Mouse (Mus musculus) embryo, embryonic 11.5 days (tissue): ENCODE results near the gene P2rx4.

Source experiments
- DNase-seq: peaks from one replicate; pipeline ENCODE4 v3.0.0-alpha.2; 2012; ENCODE audit warnings: low read depth, low spot score

Gene P2rx4

GRCm38 (mm10) chr5:122703574-122703973 is 3.8 kb upstream of the P2rx4 start:
- no peak for DNase-seq

DNA sequence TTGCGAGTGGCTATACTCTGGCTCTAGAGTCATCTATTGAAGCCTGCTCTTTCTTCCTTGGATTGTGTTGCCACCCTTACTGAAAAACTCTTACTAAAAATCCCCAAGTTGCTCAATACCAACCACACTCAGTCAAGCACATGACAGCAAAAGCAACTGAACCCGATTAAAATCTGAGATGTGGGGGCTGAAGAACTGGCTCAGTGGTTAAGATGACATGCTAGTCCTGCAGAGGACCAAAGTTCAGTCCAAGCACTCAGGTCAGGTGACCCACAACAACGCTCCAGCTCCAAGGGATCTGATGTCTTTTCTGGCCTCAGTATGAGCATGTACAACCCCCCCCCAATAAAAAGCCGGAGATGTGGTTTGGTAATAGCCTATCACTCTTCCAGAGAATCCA is 2.8 kb upstream of the P2rx4 start:
- no peak for DNase-seq

- no peak for DNase-seq
Observed at GRCm38 (mm10) chr5:122705174-122705573, 2.2 kb upstream of the P2rx4 start.

DNA sequence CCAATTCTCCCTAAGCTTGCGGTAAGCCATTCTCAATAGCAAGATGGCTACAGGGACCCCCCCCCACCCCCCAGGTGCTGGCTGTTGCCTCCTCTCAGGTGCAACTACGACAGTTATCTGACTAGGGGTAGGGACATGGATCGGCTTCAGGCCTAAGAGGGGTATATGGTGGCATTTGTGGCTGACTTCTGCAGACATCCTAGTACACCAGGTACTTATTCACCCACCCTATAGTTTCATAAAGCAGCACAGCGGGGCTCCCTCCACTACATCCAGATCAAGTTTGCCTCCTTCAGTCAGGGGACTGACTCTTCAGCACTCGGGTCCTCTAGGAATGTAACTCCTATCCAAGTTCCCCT is 448 bp upstream of the P2rx4 start:
- no peak for DNase-seq

DNA sequence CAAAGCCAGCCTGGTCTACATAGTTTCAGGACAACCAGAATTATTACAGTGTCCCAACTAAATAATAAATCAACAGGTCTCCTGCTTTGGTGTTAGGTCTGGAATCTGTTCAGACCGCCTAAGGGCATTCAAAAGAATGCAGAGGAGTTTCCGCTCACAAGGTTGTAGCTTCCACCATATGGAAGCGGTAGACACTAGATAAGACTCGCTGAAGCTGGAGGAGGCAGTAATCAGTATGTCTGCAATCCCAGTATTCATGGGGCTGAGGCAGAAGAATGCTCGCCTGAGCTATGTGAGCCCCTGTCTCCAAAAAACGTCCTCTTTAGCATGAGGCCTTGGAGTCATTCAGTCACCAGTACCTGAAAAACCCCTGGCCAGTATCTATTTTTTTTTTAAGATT is 1.5 kb downstream of the P2rx4 start:
- DNase-seq: no peak

- DNase-seq: no peak
Observed at GRCm38 (mm10) chr5:122715723-122716122, 8.4 kb downstream of the P2rx4 start.

- no peak for DNase-seq
Observed at GRCm38 (mm10) chr5:122716793-122717192, 9.4 kb downstream of the P2rx4 start.

- no peak for DNase-seq
Observed at GRCm38 (mm10) chr5:122718400-122718799, 11.1 kb downstream of the P2rx4 start.

DNA sequence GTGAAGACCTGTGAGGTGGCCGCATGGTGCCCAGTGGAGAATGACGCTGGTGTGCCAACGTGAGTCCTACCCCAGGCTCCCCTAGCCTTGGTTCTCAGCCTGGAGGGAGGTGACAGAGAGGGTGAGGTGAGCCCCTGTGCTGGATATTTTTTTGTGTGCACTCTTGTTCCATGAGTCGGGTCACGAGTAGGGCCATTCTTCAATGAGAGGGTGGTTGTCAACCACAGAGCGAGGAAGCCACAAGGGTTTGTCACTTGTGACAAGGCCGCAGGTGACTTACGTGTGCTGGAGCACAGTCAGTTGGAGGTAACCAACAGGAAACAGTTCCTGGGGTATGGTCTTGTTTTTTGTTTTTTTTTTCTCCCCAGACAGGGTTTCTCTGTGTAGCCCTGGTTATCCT is 11.8 kb downstream of the P2rx4 start:
- DNase-seq: no peak

DNA sequence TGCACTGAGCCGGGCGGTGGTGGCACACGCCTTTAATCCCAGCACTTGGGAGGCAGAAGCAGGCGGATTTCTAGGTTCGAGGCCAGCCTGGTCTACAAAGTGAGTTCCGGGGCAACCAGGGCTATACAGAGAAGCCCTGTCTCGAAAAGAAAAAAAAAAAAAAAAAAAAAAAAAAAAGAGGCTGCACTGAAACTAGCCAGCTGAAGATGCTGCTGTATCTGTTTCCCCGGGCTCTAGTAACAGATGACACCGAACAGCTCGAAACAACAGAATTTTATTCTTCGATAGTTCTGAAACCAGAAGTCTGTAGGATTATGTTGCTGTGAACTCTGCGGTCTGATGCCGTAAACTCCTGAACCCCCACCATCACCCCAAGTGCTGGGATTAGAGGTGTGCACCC is 18.1 kb downstream of the P2rx4 start:
- DNase-seq: no peak

GRCm38 (mm10) chr5:122726068-122726467 is 18.7 kb downstream of the P2rx4 start:
- peak; percentile 72 for DNase-seq

DNA sequence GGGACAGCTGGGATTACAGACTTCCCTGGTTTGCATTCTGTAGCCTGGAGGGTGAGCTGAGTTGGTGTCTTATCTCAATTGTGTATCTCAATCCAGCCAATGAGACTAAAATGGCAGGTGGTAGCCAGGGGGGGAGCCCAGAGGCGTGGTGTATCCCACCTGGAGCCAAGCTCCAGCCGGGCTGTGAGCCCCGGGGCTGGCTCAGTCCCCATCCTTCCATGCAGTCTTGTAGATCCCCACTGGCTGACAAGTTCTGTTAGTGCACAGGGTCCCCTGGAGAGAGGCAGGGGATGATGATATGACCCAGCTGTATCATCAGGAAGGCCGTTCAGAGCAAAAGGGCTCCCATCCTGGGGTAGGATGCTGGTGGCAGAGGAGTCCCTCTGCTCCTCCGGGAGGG is 19.3 kb downstream of the P2rx4 start:
- no peak for DNase-seq

GRCm38 (mm10) chr5:122727096-122727495 is 19.8 kb downstream of the P2rx4 start:
- no peak for DNase-seq

GRCm38 (mm10) chr5:122730776-122731175 is 23.4 kb downstream of the P2rx4 start:
- DNase-seq: no peak

DNA sequence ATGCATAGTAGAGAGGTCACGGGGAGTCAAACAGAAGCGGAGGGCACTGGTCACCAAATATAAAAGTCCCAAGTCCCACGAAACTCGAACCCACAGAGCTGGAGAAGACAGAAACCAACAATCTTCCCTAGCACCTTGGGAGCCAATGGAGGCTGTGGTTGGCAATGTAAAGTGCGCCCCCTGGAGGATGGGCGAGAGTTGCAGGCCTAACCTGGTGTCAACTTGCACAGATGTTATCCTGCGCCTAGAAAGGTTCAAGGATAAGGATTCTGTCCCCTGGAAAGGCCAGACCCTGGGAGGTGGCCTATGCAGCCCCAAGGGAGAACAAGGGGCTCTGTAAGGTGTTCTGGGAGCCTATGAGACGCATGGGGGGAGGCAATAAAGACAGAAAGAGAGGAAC is 24.0 kb downstream of the P2rx4 start:
- DNase-seq: no peak

DNA sequence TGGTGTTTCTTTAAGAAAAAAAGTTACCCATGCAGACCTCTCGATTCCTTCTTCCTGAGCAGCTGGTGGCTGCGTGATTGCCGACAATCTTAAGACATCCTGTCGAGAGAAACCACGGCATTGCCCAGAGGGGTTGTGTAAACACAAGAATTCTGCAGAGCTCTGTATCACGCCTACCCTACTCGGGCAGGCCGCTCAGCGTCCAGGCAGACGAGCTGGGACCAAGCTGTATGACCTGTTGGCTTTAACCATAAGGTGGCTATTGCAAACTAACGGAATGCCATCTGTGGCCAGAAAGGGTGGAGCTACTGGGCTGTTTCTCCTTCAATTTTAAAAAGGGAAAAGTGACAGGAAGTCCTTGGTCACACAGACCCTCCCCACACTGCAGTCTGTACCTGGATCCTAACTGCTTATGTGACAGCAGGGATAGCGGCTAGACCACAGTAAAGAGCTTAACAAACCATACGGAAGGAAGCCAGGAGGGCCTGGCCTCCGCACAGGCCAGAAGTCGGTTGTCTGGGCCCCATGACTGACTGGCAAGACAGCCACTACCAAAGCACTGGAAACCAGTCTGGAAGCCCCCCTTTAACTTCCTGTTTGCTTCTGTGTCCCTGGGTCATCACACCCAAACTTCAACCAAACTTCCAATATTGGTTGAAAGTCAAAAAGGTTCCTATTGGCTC is 24.8 kb downstream of the P2rx4 start:
- DNase-seq: no peak

DNA sequence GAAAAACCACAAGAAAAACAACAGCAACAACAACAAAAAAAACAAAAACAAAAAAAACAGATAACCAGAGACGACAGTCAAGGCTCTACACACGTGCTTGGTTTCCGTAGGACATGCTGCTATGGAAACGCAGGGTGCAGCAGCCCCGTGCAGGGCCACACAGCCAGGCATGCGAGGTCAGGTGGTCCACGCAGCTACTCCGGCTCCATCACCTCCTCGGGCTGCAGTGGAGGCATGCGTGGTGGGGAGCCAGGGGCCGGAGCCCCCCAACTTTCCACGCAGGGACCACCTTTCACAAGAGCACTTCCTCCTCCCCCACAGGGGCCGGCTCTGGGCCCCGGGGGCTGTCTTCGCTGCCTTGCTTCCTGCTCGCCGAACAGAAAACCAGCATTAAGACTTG is 26.5 kb downstream of the P2rx4 start:
- no peak for DNase-seq

GRCm38 (mm10) chr5:122735853-122736252 is 28.5 kb downstream of the P2rx4 start:
- DNase-seq: no peak

GRCm38 (mm10) chr5:122736761-122737160 is 29.4 kb downstream of the P2rx4 start:
- DNase-seq: no peak

GRCm38 (mm10) chr5:122743880-122744422 is 36.6 kb downstream of the P2rx4 start:
- no peak for DNase-seq

- DNase-seq: no peak
Observed at GRCm38 (mm10) chr5:122747950-122748349, 40.6 kb downstream of the P2rx4 start.

GRCm38 (mm10) chr5:122754477-122754876 is 47.1 kb downstream of the P2rx4 start:
- no peak for DNase-seq

GRCm38 (mm10) chr5:122755620-122756019 is 48.3 kb downstream of the P2rx4 start:
- no peak for DNase-seq

GRCm38 (mm10) chr5:122756144-122756543 is 48.8 kb downstream of the P2rx4 start:
- no peak for DNase-seq
